Mouse (Mus musculus) lung, postnatal 10 days (tissue): ENCODE measurements around the gene Apobec1.
A peak's percentile ranks its signal among the peaks of the same experiment; 100 is the strongest.
"Not testable (repeated sequence)": the region's sequence is repeated elsewhere in the genome, so short reads cannot be mapped to it uniquely, and the experiment has no call there.

ENCODE experiments used
- DNase-seq: peaks from one replicate; pipeline ENCODE4 v3.0.0; 2021

Gene Apobec1

DNA sequence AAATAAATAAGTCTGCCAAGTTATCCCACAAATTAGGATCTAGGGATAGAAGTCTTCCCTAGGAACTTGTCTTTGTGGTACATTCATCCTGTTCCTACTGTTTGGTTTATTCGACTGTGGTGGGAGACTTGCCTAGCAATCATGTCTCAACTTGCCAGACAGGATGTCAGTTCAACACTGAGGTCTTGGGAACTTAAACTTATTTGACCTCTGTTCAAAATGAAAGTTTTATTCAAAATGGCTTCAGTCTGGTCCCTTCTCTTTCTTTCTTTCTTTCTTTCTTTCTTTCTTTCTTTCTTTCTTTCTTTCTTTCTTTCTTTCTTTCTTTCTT, 713 bp upstream of the Apobec1 start:
- peak; percentile 17 for DNase-seq

DNA sequence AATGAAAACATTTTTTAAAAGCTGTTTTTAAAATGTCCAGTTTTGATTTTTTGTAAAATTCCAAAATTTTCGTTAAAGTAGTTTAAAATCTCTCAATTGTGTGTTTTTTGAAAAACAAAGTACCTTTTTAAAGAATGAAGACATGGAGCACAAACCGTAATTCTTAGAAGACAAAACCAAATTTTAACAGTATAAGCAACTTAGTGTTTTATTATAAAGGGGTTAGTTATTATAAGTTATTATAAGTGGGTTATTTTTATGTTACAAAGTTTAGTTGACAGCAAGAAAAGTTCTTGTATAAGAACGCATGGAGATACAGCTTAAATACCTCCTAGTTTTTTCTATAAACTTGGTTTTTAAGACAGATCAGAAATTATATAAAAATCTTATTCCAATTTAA, 629 bp downstream of the Apobec1 start:
- no peak for DNase-seq

DNA sequence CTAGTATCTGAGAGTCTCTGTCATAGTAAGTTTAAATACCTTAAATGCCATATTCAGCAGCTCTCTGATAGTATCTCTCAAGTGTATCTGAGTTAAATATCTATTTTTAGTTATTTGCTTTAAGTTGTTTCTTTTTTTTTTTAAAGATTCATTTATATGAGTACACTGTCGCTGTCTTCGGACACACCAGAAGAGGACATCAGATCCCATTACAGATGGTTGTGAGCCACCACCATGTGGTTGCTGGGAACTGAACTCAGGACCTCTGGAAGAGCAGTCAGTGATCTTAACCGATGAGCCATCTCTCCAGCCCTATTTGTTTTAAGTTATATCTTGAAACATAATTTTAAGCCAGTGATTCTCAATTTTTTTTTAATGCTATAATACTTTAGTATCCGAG, 1.2 kb downstream of the Apobec1 start:
- no peak for DNase-seq

DNA sequence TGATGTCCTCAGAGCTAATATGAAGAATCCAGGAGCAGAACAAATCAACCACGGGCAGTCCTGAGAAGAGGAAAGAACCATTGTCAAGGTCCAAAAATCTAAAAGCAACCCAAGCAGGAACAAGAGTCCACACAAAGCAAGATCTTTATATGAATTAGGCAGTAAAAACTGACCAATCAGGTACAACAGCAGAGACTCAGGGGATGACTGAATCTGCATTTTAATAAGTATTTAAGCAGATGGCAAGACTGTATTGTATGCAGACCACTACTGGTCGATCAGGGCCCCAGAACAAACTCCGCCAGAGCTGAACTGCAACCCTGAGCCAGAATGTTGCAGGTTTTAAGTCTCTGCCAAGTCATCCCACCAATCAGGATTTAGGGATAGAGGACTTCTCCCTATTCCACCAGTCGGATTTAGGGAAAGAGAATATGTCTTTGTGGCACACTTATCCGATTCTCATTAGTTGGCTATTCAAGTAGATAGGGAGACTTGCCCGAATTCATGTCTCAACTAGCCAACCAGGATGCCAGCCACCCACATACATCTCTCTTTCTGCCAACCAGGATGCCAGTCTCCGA, 2.1 kb downstream of the Apobec1 start:
- no peak for DNase-seq

- DNase-seq: no peak
Observed at GRCm38 (mm10) chr6:122599054-122599737, 3.0 kb downstream of the Apobec1 start.

DNA sequence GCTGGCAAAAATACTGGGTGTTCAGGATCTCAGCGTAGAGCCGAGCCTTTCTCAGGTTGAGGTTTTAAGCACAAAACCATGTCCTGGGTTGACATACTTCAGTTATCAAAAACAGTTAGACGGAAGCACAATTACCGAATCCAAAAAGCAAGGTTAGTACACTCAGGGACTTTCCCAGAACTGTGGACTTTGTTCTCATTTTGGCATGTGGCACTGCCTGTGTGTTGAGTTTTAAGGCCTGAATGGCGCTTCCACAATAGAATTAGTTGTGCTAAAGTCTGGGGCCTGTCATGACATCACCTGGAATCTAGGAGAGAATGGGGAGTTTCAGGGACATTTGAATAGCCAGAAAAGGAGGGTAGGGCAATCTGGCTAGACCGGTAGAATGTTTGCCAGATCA, 3.8 kb downstream of the Apobec1 start:
- no peak for DNase-seq

- DNase-seq: no peak
Observed at GRCm38 (mm10) chr6:122598014-122598413, 4.2 kb downstream of the Apobec1 start.

DNA sequence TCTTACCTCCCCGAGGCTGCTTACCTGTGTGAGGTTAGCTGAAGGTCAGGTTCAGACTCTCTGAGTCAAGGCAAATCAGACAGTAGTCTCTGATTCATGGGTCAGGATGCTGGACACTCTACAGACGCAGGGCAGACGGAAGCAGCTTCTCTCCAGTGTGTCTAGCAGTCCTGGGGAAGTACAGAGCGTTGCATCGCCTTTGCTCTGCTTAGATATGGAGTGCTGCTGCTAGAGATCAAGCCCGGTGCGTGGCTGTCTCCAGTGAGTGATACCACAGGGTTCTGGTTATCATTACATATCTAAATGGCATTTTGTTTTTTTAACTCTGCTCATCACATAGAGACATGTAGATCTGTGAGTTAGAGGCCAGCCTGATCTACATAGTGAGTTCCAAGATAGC, 5.6 kb downstream of the Apobec1 start:
- no peak for DNase-seq

DNA sequence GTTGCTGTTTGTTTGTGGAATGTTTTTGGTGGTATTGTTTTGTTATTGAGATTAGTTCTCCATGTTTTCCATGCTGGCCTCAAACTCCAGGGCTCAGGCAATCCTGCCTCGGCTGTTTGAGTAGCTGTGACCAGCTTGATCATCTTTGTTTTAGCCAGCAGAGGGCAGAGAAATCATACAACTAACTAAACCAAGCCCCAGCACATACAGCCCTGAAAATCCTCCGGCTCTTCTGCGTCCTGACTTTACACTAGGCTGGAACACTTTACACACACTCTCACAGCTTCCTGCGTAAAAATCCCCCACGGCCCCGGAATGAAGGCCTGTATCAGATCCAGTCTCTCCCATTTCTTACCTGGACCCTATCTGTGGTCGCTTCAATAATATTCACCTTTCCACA, 6.6 kb downstream of the Apobec1 start:
- peak; percentile 57 for DNase-seq

DNA sequence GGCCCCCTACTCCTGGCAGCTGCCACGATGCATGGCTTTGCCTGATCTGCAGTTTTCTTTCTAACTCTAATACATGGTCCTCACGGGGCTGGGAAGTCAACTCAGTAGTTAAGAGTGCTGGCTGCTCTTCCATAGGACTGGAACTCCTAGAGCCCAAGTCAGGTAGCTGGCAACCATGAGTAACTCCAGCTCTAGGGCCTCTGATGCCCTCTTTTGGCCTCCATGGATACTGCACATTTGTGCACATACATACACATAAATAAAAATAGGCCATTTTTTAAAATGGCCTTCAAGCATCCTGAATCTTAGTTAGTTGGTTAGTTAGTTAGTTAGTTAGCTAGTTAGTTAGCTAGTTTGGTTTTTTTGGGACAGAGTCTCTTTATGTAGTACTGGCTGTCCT, 9.3 kb downstream of the Apobec1 start:
- no peak for DNase-seq

GRCm38 (mm10) chr6:122591027-122591758, 11.1 kb downstream of the Apobec1 start:
- no peak for DNase-seq

- no peak for DNase-seq
Observed at GRCm38 (mm10) chr6:122579086-122579485, 23.2 kb downstream of the Apobec1 start.

GRCm38 (mm10) chr6:122577030-122577429, 25.2 kb downstream of the Apobec1 start:
- DNase-seq: no peak

DNA sequence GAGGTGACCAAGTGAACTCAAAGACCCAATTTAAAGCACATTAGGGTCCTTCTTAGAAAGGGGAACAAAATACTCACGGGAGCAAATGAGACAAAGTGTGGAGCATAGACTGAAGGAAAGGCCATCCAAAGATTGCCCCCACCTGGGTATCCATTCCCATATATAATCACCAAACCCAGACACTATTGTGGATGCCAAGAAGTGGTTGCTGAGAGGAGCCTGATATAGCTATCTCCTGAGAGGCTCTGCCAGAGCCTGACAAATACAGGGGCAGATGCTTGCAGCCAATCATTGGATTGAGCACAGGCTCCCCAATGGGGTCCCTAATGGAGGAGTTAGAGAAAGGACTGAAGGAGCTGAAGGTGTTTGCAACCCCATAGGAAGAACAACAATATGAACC, 27.2 kb downstream of the Apobec1 start:
- not testable (repeated sequence) for DNase-seq

DNA sequence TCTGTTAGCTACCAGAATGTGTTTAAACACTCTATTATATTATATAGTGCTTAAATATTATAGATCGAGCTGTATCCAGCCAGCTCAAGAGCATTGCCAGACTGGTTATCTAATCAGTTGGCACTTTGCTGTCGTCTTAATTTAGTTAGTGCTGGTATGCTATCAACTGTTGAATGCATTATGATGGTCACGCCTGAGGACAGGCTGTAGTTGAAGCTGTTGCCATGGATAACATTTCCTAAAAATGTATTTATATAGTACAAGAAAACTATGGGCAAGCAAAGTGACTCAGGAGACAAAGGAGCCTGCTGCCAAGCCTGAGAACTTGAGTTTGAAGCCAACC, 30.7 kb downstream of the Apobec1 start:
- DNase-seq: no peak

- DNase-seq: no peak
Observed at GRCm38 (mm10) chr6:122570695-122571616, 31.3 kb downstream of the Apobec1 start.

GRCm38 (mm10) chr6:122569762-122570161, 32.5 kb downstream of the Apobec1 start:
- no peak for DNase-seq

DNA sequence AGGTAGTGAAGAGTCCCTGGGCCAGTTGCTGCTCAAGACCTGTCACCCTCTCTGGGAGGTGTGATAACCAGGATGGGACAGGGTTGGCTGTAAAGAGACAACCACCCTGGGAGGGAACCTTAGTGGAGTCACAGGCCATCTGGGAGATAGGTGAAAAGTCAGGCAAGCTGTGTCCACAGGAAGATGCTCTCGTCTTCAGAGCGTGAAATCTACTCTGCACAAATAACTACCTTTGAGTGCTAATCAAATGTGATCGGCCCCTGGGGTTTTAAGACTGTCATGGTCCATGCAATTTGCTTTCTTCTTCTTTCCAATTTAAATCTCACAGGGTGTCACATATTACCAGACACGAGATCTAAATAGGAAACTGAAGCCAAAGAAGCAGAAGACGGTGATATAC, 33.1 kb downstream of the Apobec1 start:
- DNase-seq: no peak

DNA sequence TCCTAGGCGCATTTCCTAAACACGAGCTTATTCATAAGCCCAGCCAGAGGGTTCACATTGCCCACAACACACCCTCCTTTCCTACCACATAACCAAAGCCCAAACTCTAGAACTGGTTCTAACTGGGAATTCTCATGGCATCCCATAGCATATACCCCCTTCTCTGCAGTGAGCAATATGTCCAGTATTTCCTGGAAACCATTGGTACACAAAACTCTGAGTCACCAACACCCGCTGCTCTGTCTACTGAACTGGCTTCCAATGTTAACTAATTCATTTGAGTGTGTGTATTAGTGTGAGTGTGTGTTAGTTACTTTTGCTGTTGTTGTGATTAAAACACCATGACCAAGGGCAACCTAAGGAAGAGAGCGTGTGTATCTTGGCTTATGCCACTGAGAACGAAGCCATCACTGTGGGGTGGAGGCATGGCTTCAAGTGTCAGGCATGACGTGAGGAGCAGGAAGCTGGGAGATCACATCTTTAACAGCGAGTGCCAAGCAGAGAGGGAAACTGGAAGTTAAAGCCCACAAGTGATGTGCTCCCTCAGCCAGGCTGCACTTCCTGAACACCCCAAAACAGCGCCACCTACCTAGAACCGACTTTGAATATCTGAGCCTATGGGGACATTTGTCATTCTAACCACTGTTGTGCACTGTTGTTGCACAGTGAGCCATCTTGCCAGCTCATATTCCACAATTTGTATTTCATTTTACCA, 37.0 kb downstream of the Apobec1 start:
- no peak for DNase-seq

GRCm38 (mm10) chr6:122562463-122562862, 39.8 kb downstream of the Apobec1 start:
- DNase-seq: peak; percentile 65

GRCm38 (mm10) chr6:122561005-122561404, 41.2 kb downstream of the Apobec1 start:
- no peak for DNase-seq

DNA sequence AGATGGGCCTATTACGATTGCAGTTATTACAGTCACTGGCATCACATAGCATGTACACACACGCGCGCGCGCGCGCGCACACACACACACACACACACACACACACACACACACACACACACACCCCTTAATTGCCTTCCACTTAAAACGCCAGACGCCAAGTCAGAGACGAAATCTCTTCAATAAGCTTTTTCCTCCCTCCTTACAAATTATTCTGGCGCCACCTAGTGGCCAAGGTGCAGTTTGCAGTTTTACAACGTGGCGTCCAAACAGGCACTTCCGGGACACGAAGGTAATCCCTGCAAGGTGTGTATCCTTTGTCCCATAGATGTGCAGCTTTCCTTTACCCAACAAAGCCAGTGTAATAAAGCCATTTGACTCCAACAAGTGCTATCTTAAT, 41.8 kb downstream of the Apobec1 start:
- DNase-seq: peak; percentile 81
